Mouse (Mus musculus): ENCODE measurements around the gene Thbs3. TPM values are rescaled to one million over a fixed set of nuclear protein-coding genes. Genes with fewer than 3 reads are reported as not detected.

Gene Thbs3
- total RNA-seq, 2 experiments from 2014 or later: 6.4 to 10.2 TPM

- H3K27ac ChIP-seq: peak within 1 kb of the TSS; percentile 85
- TF ChIP-seq CTCF (IDR thresholded peaks at IDR 0.05): no peak
- intact Hi-C loops (cut with DNase I): no loop called here
Measured at GRCm38 (mm10) chr3:89183058-89183958, 31.7 kb upstream of the Thbs3 start, which contains the start of gene Fam189b. Gene Fam189b (plus strand): TSS chr3:89183143.

GRCm38 (mm10) chr3:89183959-89184315 is 31.0 kb upstream of the Thbs3 start:
- TF ChIP-seq CTCF (IDR thresholded peaks at IDR 0.05): no peak
- peak overlapping the region; percentile 92 for H3K4me3 ChIP-seq
- intact Hi-C loops (cut with DNase I): no loop called here
- no peak overlapping the region for H3K27ac ChIP-seq
- DNase-seq: no peak

More at GRCm38 (mm10) chr3:89183058-89183958, 31.7 kb upstream of the Thbs3 start, which contains the start of gene Fam189b:
- peak within 1 kb of the TSS; percentile 92 for H3K4me3 ChIP-seq
- peak; percentile 89 for DNase-seq

- intact Hi-C loops (cut with DNase I): no loop called here
- Histone ChIP-seq H3K4me3 (no peak overlapping the region), H3K27ac (no peak overlapping the region)
- no peak for TF ChIP-seq CTCF (IDR thresholded peaks at IDR 0.05)
- no peak for DNase-seq
Measured at GRCm38 (mm10) chr3:89187197-89187596, 27.8 kb upstream of the Thbs3 start.

GRCm38 (mm10) chr3:89187690-89188477 is 27.1 kb upstream of the Thbs3 start:
- intact Hi-C loops (cut with DNase I): no loop called here
- Histone ChIP-seq H3K4me3 (no peak overlapping the region), H3K27ac (no peak overlapping the region)
- TF ChIP-seq CTCF (IDR thresholded peaks at IDR 0.05): no peak
- DNase-seq: no peak

GRCm38 (mm10) chr3:89188478-89188875 is 26.5 kb upstream of the Thbs3 start:
- no peak for DNase-seq
- no peak overlapping the region for H3K4me3 ChIP-seq
- intact Hi-C loops (cut with DNase I): no loop called here
- no peak overlapping the region for H3K27ac ChIP-seq
- no peak for TF ChIP-seq CTCF (IDR thresholded peaks at IDR 0.05)

- Histone ChIP-seq H3K27ac (no peak overlapping the region), H3K4me3 (no peak overlapping the region)
- intact Hi-C loops (cut with DNase I): no loop called here
- no peak for DNase-seq
- TF ChIP-seq CTCF (IDR thresholded peaks at IDR 0.05): no peak
Measured at GRCm38 (mm10) chr3:89190436-89190835, 24.5 kb upstream of the Thbs3 start.

GRCm38 (mm10) chr3:89193351-89193750 is 21.6 kb upstream of the Thbs3 start:
- no peak overlapping the region for H3K4me3 ChIP-seq
- H3K27ac ChIP-seq: no peak overlapping the region
- no peak for DNase-seq
- intact Hi-C loops (cut with DNase I): no loop called here
- no peak; the same call in 1 of the 2 replicates for TF ChIP-seq CTCF (IDR thresholded peaks at IDR 0.05)

- Histone ChIP-seq H3K27ac (no peak overlapping the region), H3K4me3 (no peak overlapping the region)
- intact Hi-C loops (cut with DNase I): no loop called here
- TF ChIP-seq CTCF (IDR thresholded peaks at IDR 0.05): peak; percentile 33; the same call in 1 of the 2 replicates
- DNase-seq: no peak
Measured at GRCm38 (mm10) chr3:89193853-89194252, 21.1 kb upstream of the Thbs3 start.

GRCm38 (mm10) chr3:89195979-89196877 is 18.8 kb upstream of the Thbs3 start:
- intact Hi-C loops (cut with DNase I): loop anchor here (2.0 kb wide), 1 partner anchor 19 kb away; the partner anchor contains the start of gene Thbs3
- Histone ChIP-seq H3K27ac (peak overlapping the region; percentile 84), H3K4me3 (peak overlapping the region; percentile 70)
- TF ChIP-seq CTCF (IDR thresholded peaks at IDR 0.05): peak; percentile 56
- peak; percentile 94 for DNase-seq

- TF ChIP-seq CTCF (IDR thresholded peaks at IDR 0.05): no peak
- intact Hi-C loops (cut with DNase I): no loop called here
- DNase-seq: no peak
- Histone ChIP-seq H3K27ac (no peak overlapping the region), H3K4me3 (no peak overlapping the region)
Measured at GRCm38 (mm10) chr3:89199839-89200238, 15.1 kb upstream of the Thbs3 start.

GRCm38 (mm10) chr3:89202253-89203141 is 12.5 kb upstream of the Thbs3 start, which contains the start of gene Gba:
Gene Gba (plus strand): TSS chr3:89202928.
- H3K4me3 ChIP-seq: peak within 1 kb of the TSS; percentile 77
- DNase-seq: peak; percentile 85
- no peak for TF ChIP-seq CTCF (IDR thresholded peaks at IDR 0.05)
- intact Hi-C loops (cut with DNase I): no loop called here
- H3K27ac ChIP-seq: peak within 1 kb of the TSS; percentile 81

All from gastrocnemius, adult 2 months (tissue).